Mouse (Mus musculus) cerebellum, adult 2 months (tissue): ENCODE data around the gene Gm17349.

Experiments used
- CTCF ChIP-seq: fragments of 200-500 bp; IDR thresholded peaks from 2 replicates; pipeline ENCODE4 v1.5.1; 2011; ENCODE audit warnings: low read depth, mild to moderate bottlenecking, control low read depth, low read length, moderate library complexity, borderline replicate concordance; ENCODE audit not compliant: insufficient read depth
- POLR2A ChIP-seq: fragments of 200-500 bp; IDR thresholded peaks from 2 replicates; pipeline ENCODE4 v1.6.1; 2011; ENCODE audit warnings: low read length, control low read depth, borderline replicate concordance; ENCODE audit not compliant: insufficient read depth

GRCm38 (mm10) chr15:99679008-99679407 lies 26.3 kb downstream of the Gm17349 start:
- TF ChIP-seq CTCF (no peak), POLR2A (no peak)
